Mouse (Mus musculus) heart, postnatal 36 days (tissue): ENCODE results near the gene Pak2. TPM values are rescaled to one million over a fixed set of nuclear protein-coding genes. Genes with fewer than 3 reads are reported as not detected.

Experiments
- DNase-seq, 2 experiments: peaks; one replicate each; pipeline ENCODE4 v3.0.0; 2021 to 2022
- intact Hi-C: fragments of 180-260 bp; cut with DNase I; formaldehyde crosslinking; loops from one replicate; pipeline ENCODE4 v1.15.1; 2025
- total RNA-seq, 2 experiments: library from RNA; stranded (reverse); gene quantifications; 2 replicates each; pipeline ENCODE4 v1.2.3; 2021

Gene Pak2
- 10 to 100 TPM; 26.1 to 26.7 TPM for total RNA-seq

DNA sequence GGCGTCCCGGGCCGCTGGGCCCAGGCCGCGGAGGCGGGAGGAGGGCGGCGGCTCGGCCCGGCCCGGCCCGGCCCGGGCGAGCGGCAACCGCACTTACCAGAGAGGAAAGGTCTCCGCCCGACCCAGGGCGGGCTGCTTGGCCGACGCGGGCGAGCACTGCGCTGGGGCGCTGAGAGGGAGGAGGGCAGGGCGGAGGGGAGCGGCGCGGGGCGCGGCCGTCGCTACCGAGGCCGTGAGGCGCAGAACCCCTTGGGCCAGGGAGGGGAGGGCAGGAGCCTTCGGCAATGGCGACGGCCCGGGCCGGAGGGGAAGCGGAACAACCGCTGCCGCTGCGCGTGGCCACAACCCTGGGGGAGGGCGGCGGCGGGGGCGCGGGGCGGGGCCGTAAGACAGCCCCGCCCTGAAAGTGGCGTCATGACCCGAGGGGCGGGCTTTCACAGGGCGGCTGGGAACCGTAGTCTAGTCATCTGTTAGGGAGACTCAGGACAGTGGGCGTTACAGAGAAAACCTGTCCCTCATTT, at the start of gene Pak2:
Pak2 (minus strand) TSS at position 352 of the 521 bp plus-strand sequence.
- DNase-seq = peak; percentile 85 to 93
- intact Hi-C loops = loop anchor here (5.0 kb wide), 1 partner anchor 132 kb away; the partner anchor contains the start of genes 0610012G03Rik and Ncbp2

GRCm38 (mm10) chr16:32127046-32127445, 47.9 kb upstream of the Pak2 start:
- no peak for DNase-seq
- intact Hi-C loops = no loop called here

DNA sequence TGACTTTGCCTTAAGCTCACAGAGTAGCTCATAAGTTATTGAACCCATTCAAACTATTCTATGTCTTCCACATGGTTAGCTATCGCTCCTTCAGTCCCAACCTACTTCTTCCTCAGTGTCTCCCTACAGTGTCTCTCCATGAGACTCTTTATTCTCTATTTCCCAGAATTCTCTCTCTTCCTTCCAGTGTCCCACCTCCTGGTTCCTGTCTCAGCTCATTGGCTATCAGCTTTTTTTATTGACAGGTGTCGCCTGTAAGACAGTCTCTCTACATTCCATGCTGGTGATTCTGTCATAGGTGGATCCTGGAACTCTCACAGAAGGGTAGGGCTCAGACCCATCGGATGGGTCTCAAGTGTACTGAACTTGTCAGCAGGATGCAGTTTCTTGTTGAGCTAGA, 46.2 kb upstream of the Pak2 start:
- intact Hi-C loops = no loop called here
- no peak for DNase-seq

- intact Hi-C loops = no loop called here
- DNase-seq = no peak
Measured at GRCm38 (mm10) chr16:32124444-32125335, 45.5 kb upstream of the Pak2 start.

GRCm38 (mm10) chr16:32124020-32124419, 44.9 kb upstream of the Pak2 start:
- no peak for DNase-seq
- intact Hi-C loops = no loop called here

DNA sequence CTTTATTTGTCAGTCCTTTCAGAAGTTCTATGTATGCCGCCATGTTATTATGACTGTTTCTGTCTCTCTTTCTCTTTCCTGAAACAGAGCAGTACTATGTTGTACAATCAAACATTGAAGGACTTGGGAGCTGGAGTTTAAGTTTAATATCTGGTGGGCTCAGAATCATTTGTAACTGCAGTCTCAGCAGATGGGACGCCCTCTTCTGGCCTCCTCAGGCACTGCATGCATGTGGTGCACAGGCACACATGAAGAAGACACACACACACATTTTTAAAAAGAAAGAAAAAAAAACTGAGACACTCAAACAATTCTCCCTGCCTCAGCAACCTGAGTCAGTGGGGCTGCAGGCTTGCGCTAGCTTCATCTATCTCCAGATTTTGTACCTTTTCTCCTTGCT, 41.3 kb upstream of the Pak2 start:
- no peak for DNase-seq
- intact Hi-C loops = no loop called here

GRCm38 (mm10) chr16:32116186-32116585, 37.0 kb upstream of the Pak2 start:
- intact Hi-C loops = loop anchor here (2.0 to 5.0 kb wide), 2 partner anchors 86 to 383 kb away; no protein-coding TSS in a partner anchor

DNA sequence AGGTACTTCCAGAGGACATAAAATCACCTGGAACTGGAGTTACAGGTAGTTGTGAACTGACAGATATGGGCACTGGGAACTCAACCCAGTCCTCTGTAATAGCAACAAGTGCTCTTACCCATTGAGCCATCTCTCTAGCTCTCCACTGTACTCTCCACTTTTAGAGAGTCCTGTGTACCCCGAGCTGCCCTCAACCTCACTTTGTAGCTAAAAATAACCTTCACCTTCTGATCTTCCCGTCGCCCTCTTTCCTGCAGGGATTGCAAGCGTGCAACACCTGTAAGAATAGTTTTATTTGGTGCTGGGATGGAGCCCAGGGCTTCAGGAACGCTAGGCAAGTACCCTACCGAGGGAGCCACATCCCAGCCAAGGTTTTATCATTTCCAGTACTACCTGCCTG, 36.6 kb upstream of the Pak2 start:
- no peak for DNase-seq
- intact Hi-C loops = loop anchor here (2.0 to 5.0 kb wide), 4 partner anchors 49 to 383 kb away; partner anchors contain the start of genes Fbxo45, Nrros and Wdr53

More at GRCm38 (mm10) chr16:32116186-32116585, 37.0 kb upstream of the Pak2 start:
- no peak for DNase-seq

- DNase-seq = peak; percentile 88 to 96
- intact Hi-C loops = loop anchor here (2.0 to 5.0 kb wide), 3 partner anchors 50 to 132 kb away; partner anchors contain the start of genes Fbxo45, Nrros and Wdr53
Measured at GRCm38 (mm10) chr16:32114968-32115695, 36.0 kb upstream of the Pak2 start.

DNA sequence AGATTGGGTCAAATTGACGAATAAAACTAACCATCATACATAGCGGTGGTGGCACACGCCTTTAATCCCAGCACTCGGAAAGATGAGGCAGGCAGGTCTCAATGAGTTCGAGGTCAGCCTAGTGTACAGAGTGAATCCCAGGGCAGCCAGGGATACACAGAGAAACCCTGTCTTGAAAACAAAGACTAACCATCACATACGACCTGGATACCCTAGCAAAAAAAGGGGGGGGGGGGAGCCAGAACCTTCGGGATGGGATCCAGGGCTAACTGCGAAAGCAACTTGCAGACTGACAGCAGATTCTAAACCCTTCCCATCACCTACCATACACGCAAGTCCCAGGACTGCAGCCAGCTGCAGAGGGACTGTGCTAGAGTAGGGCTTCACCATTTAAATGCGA, 35.3 kb upstream of the Pak2 start:
- intact Hi-C loops = loop anchor here (2.0 kb wide), 2 partner anchors 50 to 132 kb away; partner anchors contain the start of genes Fbxo45, Nrros and Wdr53
- no peak for DNase-seq

GRCm38 (mm10) chr16:32113541-32114218, 34.5 kb upstream of the Pak2 start:
- DNase-seq = peak; percentile 55 to 69
- intact Hi-C loops = loop anchor here (2.0 kb wide), 2 partner anchors 51 to 133 kb away; partner anchors contain the start of genes Fbxo45, Nrros and Wdr53

DNA sequence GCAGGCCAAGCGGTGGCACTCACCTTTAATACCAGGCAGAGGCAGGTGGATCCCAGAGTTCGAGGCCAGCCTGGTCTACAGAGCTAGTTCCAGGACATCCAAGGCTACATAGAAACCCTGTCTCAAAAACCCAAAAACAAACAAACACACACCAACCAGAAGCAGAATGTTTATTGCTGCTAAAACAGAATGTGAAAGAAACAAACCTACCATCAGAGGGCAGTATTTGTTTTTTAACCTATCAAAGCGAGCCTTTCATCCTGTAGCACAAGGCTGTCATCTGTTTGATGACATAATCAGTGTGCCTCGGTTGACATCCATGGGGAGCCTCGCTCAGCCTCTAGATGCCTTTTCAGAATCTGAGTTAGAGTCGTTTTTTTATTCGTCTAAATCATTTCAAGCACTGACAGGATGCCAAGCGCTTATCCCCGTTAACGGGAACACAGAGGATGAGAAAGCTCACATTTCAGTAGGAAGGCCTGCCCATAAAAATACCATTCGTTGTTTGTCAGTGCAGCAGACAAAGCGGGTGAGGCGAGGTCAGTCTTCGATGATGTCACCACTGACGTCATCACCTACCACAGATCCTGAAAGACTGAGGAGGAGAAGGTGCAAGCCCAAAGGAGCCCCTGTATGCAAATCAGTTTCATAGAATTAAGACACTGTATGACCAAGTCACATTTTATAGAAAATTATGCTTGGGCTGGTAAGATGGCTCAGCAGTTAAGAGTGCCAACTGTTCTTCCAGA, 32.0 kb upstream of the Pak2 start:
- no peak for DNase-seq
- intact Hi-C loops = no loop called here

GRCm38 (mm10) chr16:32108578-32108977, 29.4 kb upstream of the Pak2 start:
- DNase-seq = no peak
- intact Hi-C loops = no loop called here

DNA sequence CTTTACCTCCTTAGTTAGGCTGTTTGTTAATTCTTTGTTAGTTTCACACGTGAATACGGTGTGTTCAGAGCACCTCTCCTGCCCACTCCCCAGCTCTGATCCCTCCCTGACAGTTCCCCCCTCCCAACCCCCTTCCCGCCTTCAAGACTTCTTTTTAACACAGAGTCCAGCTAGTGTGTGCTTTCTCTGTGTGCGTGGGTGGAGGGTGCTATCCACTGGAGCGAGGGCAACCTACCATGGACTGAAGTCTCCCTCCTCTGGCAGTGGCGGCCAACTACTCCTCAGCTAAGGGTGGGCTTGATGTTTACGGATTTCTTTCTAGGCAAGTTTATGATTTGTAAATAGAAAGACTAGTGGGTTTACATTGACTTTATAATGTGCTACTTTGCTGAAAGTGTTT, 29.0 kb upstream of the Pak2 start:
- no peak for DNase-seq
- intact Hi-C loops = no loop called here

GRCm38 (mm10) chr16:32107342-32108045, 28.4 kb upstream of the Pak2 start:
- DNase-seq = no peak
- intact Hi-C loops = no loop called here

GRCm38 (mm10) chr16:32105698-32106097, 26.6 kb upstream of the Pak2 start:
- intact Hi-C loops = no loop called here
- no peak for DNase-seq

- DNase-seq = no peak
- intact Hi-C loops = no loop called here
Measured at GRCm38 (mm10) chr16:32102295-32102694, 23.2 kb upstream of the Pak2 start.

GRCm38 (mm10) chr16:32099638-32100150, 20.6 kb upstream of the Pak2 start, which contains the start of the genes Pigx and Cep19:
Gene Pigx (minus strand): TSS chr16:32099740.
Gene Cep19 (plus strand): TSS chr16:32099800.
- intact Hi-C loops = no loop called here
- DNase-seq = peak; percentile 88 to 93
